Mouse (Mus musculus): ENCODE results near the gene Coq7. TPM values are rescaled to one million over a fixed set of nuclear protein-coding genes. Genes with fewer than 3 reads are reported as not detected.

Coq7 gene
- polyA plus RNA-seq, 1 experiment from 2014 or later: 107 TPM

DNA sequence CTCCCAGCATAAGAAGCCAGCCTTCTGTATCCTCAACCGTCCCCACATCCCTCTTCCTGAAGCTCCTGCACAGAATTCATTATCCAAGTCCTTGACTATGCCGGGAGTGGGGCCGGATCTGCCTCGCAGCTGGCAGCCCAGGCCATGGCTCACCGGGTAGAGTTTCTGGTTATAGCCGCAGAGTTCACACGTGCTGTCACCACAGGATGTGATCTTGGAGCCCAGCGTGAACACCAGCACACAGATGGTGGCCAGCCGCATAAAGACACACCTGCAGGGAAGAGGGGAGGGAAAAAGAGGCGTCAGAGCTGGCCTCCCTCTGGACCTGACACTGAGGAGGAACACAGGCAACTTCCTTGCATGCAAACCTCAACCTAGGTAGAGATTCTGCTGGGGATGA, 14.3 kb upstream of the Coq7 start:
- no peaks in the 10 kb centered on the region; the same call in 1 of the 2 replicates for H3K9me3 ChIP-seq (replicated peaks; ENCODE audit: control insufficient read depth, low read length)
- no peaks in the 10 kb centered on the region for H3K27me3 ChIP-seq (ENCODE audit: control insufficient read depth, insufficient read depth, low read length)
- no peak overlapping the region for H3K27ac ChIP-seq (replicated peaks; ENCODE audit: low read depth, low read length)
- no peak overlapping the region for H3K9ac ChIP-seq (replicated peaks; ENCODE audit: low read length)
- H3K4me2 ChIP-seq (ENCODE audit: low read depth, low read length): no peak overlapping the region
- 80% methylated on average over 10 of the region's 10 CpGs for WGBS
- no peak overlapping the region for H3K4me3 ChIP-seq (ENCODE audit: low read depth, low read length)
- ATAC-seq (replicated peaks; ENCODE audit: insufficient number of reproducible peaks, low FRiP score, low TSS enrichment, low read depth) (no peak), DNase-seq (ENCODE audit: low spot score) (no peak)
- no peaks in the 10 kb centered on the region; the same call in 1 of the 2 replicates for H3K36me3 ChIP-seq (replicated peaks; ENCODE audit: control insufficient read depth, insufficient read depth, low read depth, low read length)
- no peaks in the 10 kb centered on the region for H3K4me1 ChIP-seq (ENCODE audit: control insufficient read depth, insufficient read depth, low read length)

DNA sequence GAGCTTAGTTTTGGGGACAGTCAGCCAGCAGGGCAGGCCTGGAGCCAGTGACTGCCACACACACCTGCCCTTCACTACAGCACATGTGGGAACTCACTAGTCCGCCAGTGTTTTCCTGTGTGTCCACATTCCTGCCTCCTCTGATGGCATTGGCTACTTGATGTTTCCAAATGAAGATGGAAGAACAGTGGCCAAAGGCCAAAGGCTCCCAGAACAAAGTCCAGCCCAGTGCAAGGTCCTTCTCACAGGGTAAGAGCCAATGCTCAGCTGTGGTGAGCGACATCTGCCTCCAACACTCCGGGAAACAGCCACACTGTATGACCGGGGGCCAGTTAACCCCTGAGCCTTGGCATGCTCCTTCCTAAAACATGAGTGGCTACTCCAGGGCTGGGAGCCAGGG, 11.0 kb upstream of the Coq7 start:
- Histone ChIP-seq H3K4me1 (ENCODE audit: control insufficient read depth, insufficient read depth, low read length) (no peaks in the 10 kb centered on the region), H3K4me3 (ENCODE audit: low read depth, low read length) (no peak overlapping the region), H3K36me3 (replicated peaks; ENCODE audit: control insufficient read depth, insufficient read depth, low read depth, low read length) (no peaks in the 10 kb centered on the region), H3K27ac (replicated peaks; ENCODE audit: low read depth, low read length) (no peak overlapping the region), H3K9ac (replicated peaks; ENCODE audit: low read length) (no peak overlapping the region), H3K27me3 (ENCODE audit: control insufficient read depth, insufficient read depth, low read length) (no peaks in the 10 kb centered on the region), H3K4me2 (ENCODE audit: low read depth, low read length) (no peak overlapping the region), H3K9me3 (replicated peaks; ENCODE audit: control insufficient read depth, low read length) (no peaks in the 10 kb centered on the region)
- DNase-seq (ENCODE audit: low spot score) (no peak), ATAC-seq (replicated peaks; ENCODE audit: insufficient number of reproducible peaks, low FRiP score, low TSS enrichment, low read depth) (no peak)
- WGBS: 89% methylated on average over 4 of the region's 4 CpGs

DNA sequence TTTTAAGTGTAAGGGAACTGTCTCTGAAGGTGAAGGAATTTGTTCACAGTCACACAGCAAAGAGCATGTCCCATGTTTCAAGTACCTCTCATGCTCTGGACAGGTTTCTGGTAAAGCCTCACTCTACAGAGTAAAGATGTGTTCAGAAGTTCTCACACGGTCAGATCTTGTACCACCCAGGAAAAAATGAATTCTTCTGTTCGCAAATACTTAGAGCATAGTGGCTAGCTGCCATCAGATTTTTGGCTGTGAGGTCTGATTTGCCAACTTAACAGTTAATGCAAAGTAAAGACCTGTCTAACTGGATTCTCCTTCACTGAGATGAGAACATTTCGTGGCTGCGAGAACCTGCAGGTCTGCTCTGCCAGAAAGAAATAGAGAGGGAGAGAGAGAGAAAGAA, 1.9 kb upstream of the Coq7 start:
- no peak for ATAC-seq (replicated peaks; ENCODE audit: insufficient number of reproducible peaks, low FRiP score, low TSS enrichment, low read depth)
- no peak overlapping the region for H3K9ac ChIP-seq (replicated peaks; ENCODE audit: low read length)
- H3K4me3 ChIP-seq (ENCODE audit: low read depth, low read length): no peak overlapping the region
- H3K27ac ChIP-seq (replicated peaks; ENCODE audit: low read depth, low read length): no peak overlapping the region
- no peaks in the 10 kb centered on the region for H3K4me1 ChIP-seq (ENCODE audit: control insufficient read depth, insufficient read depth, low read length)
- 86% methylated on average over 4 of the region's 4 CpGs for WGBS
- H3K9me3 ChIP-seq (replicated peaks; ENCODE audit: control insufficient read depth, low read length): no peaks in the 10 kb centered on the region
- DNase-seq (ENCODE audit: low spot score): no peak
- no peak overlapping the region for H3K4me2 ChIP-seq (ENCODE audit: low read depth, low read length)
- H3K36me3 ChIP-seq (replicated peaks; ENCODE audit: control insufficient read depth, insufficient read depth, low read depth, low read length): no peaks in the 10 kb centered on the region
- no peaks in the 10 kb centered on the region for H3K27me3 ChIP-seq (ENCODE audit: control insufficient read depth, insufficient read depth, low read length)

DNA sequence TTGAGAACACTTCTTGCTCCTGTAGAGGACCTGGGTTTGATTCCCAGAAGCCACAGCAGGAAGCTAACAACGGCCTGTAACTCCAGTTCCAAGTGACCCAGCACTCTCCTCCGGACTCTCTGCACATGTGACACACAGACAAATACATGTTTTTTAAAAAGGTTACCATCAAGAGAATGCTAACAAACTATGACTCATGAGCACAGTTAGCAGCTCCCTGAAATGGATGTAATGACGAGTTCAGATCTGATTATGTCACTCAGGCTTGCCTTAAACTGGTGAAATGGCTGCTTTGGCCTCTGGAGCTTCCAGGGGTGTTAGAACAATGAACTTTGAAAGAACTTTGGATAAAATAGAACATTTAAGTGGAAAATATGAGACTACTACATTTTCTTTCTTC, 1.2 kb upstream of the Coq7 start:
- no peak overlapping the region for H3K9ac ChIP-seq (replicated peaks; ENCODE audit: low read length)
- no peak overlapping the region for H3K4me2 ChIP-seq (ENCODE audit: low read depth, low read length)
- H3K4me1 ChIP-seq (ENCODE audit: control insufficient read depth, insufficient read depth, low read length): no peaks in the 10 kb centered on the region
- ATAC-seq (replicated peaks; ENCODE audit: insufficient number of reproducible peaks, low FRiP score, low TSS enrichment, low read depth): no peak
- no peaks in the 10 kb centered on the region for H3K36me3 ChIP-seq (replicated peaks; ENCODE audit: control insufficient read depth, insufficient read depth, low read depth, low read length)
- WGBS: 71% methylated on average over 3 of the region's 3 CpGs
- DNase-seq (ENCODE audit: low spot score): no peak
- H3K9me3 ChIP-seq (replicated peaks; ENCODE audit: control insufficient read depth, low read length): no peaks in the 10 kb centered on the region
- H3K4me3 ChIP-seq (ENCODE audit: low read depth, low read length): no peak overlapping the region
- H3K27me3 ChIP-seq (ENCODE audit: control insufficient read depth, insufficient read depth, low read length): no peaks in the 10 kb centered on the region
- no peak overlapping the region for H3K27ac ChIP-seq (replicated peaks; ENCODE audit: low read depth, low read length)

DNA sequence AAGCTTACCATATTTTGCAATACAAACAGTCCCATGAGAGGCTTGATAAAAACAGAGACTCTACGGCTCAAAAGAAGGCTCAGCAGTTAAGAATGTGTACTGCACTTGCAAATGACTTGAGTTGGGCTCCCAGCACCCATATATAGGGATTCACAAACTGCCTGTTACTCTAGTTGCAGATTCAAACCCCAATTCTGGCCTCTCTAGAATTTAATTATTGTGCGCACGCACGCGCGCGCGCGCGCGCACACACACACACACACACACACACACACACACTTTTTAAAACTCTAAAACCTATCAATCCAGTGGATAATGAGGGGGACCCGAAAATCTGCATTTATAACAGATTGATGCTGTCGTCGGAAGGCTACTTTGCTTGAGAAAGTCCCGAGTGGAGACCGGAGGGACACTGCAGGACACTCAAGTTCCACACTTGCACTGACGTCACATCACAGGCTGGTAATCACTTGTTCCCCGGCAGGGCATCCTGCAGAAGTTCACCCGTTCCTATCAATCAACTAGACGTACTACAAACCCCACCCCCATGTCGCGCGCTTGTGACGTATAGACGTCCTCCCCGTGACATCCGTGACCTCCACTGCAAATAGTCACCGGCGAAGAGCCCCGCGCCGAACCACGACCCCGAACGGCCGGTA, 508 bp downstream of the Coq7 start:
- no peaks in the 10 kb centered on the region for H3K27me3 ChIP-seq (ENCODE audit: control insufficient read depth, insufficient read depth, low read length)
- no peaks in the 10 kb centered on the region for H3K36me3 ChIP-seq (replicated peaks; ENCODE audit: control insufficient read depth, insufficient read depth, low read depth, low read length)
- peak overlapping the region; percentile 65 for H3K4me3 ChIP-seq (ENCODE audit: low read depth, low read length)
- no peaks in the 10 kb centered on the region for H3K4me1 ChIP-seq (ENCODE audit: control insufficient read depth, insufficient read depth, low read length)
- H3K27ac ChIP-seq (replicated peaks; ENCODE audit: low read depth, low read length): peak overlapping the region; percentile 90
- H3K4me2 ChIP-seq (ENCODE audit: low read depth, low read length): peak overlapping the region; percentile 57
- DNase-seq (ENCODE audit: low spot score) (peak; percentile 97), ATAC-seq (replicated peaks; ENCODE audit: insufficient number of reproducible peaks, low FRiP score, low TSS enrichment, low read depth) (peak; percentile 95)
- no peaks in the 10 kb centered on the region for H3K9me3 ChIP-seq (replicated peaks; ENCODE audit: control insufficient read depth, low read length)
- peak overlapping the region; percentile 79 for H3K9ac ChIP-seq (replicated peaks; ENCODE audit: low read length)
- WGBS: 1% methylated on average over 36 of the region's 36 CpGs

DNA sequence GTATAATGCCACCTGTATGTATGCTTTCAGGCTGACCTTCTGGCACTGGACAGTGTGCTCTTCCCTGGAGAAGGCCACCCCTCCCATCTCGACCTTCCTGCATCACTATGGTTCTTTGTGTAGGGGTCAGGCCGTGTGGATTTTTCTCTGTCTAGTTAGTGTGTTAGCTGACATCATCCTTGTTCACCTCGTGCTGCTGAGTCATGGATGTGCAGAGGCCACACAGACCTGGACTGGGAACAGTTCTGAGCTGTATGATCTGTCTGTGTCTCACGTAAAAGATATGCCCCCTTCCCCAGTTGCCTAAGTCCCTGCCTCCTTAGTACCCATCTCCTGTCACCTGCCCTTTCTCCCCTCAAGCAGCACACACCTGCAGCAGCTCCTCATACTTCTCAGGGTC, 6.2 kb downstream of the Coq7 start:
- Histone ChIP-seq H3K27me3 (ENCODE audit: control insufficient read depth, insufficient read depth, low read length) (no peaks in the 10 kb centered on the region), H3K9me3 (replicated peaks; ENCODE audit: control insufficient read depth, low read length) (no peaks in the 10 kb centered on the region), H3K27ac (replicated peaks; ENCODE audit: low read depth, low read length) (no peak overlapping the region), H3K4me3 (ENCODE audit: low read depth, low read length) (no peak overlapping the region), H3K4me1 (ENCODE audit: control insufficient read depth, insufficient read depth, low read length) (no peaks in the 10 kb centered on the region), H3K9ac (replicated peaks; ENCODE audit: low read length) (no peak overlapping the region), H3K36me3 (replicated peaks; ENCODE audit: control insufficient read depth, insufficient read depth, low read depth, low read length) (no peaks in the 10 kb centered on the region; the same call in 1 of the 2 replicates), H3K4me2 (ENCODE audit: low read depth, low read length) (no peak overlapping the region)
- DNase-seq (ENCODE audit: low spot score) (no peak), ATAC-seq (replicated peaks; ENCODE audit: insufficient number of reproducible peaks, low FRiP score, low TSS enrichment, low read depth) (no peak)
- WGBS: 82% methylated on average over 4 of the region's 4 CpGs

DNA sequence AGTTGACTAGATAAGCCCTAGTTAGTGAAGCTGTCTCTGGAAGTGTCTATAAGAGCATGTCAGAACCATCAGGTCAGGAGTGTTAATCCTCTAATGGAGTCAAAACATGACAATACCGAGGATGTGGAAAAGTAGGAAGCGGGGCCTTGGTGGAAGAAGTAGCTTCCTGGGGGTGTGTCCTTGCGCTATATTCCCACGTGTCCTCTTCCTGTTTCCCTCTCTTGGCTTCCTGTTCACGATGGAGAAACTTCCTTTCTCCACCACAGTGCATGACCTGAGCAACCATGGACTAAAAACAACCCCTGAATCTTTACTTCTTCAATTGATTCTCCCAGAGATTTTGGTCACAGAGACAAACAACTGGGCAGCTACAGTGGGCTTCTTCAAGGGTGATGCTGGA, 11.1 kb downstream of the Coq7 start:
- H3K9ac ChIP-seq (replicated peaks; ENCODE audit: low read length): no peak overlapping the region

DNA sequence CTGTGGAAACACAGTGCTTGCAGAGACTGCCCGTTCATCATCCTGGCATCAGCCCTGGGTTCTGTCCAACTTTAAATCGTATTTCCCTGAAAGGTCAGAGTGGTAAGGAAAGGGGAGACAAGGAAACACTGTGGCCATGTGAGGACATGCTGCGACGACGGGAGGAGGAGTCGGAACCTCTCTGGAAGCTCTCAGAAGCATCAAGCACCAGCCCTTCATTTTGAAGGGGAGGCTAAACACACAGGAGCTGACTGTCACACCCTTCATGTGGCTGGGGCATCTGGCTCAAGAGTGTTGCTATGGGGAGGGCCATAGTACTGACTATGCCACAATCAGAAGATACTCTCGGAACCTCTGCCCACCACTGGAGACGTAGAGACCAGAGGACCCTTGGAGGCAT, 13.5 kb downstream of the Coq7 start:
- DNase-seq (ENCODE audit: low spot score) (no peak), ATAC-seq (replicated peaks; ENCODE audit: insufficient number of reproducible peaks, low FRiP score, low TSS enrichment, low read depth) (no peak)
- Histone ChIP-seq H3K27me3 (ENCODE audit: control insufficient read depth, insufficient read depth, low read length) (no peaks in the 10 kb centered on the region), H3K9me3 (replicated peaks; ENCODE audit: control insufficient read depth, low read length) (no peaks in the 10 kb centered on the region), H3K9ac (replicated peaks; ENCODE audit: low read length) (no peak overlapping the region), H3K4me2 (ENCODE audit: low read depth, low read length) (no peak overlapping the region), H3K27ac (replicated peaks; ENCODE audit: low read depth, low read length) (no peak overlapping the region), H3K4me1 (ENCODE audit: control insufficient read depth, insufficient read depth, low read length) (no peaks in the 10 kb centered on the region), H3K4me3 (ENCODE audit: low read depth, low read length) (no peak overlapping the region), H3K36me3 (replicated peaks; ENCODE audit: control insufficient read depth, insufficient read depth, low read depth, low read length) (no peaks in the 10 kb centered on the region)
- WGBS: 84% methylated on average over 8 of the region's 8 CpGs

More for the DNA sequence above, 11.1 kb downstream of the Coq7 start:
- WGBS: 85% methylated on average over 5 of the region's 5 CpGs
- Histone ChIP-seq H3K4me3 (ENCODE audit: low read depth, low read length) (no peak overlapping the region), H3K36me3 (replicated peaks; ENCODE audit: control insufficient read depth, insufficient read depth, low read depth, low read length) (no peaks in the 10 kb centered on the region), H3K27me3 (ENCODE audit: control insufficient read depth, insufficient read depth, low read length) (no peaks in the 10 kb centered on the region), H3K4me2 (ENCODE audit: low read depth, low read length) (no peak overlapping the region), H3K27ac (replicated peaks; ENCODE audit: low read depth, low read length) (no peak overlapping the region), H3K4me1 (ENCODE audit: control insufficient read depth, insufficient read depth, low read length) (no peaks in the 10 kb centered on the region), H3K9me3 (replicated peaks; ENCODE audit: control insufficient read depth, low read length) (no peaks in the 10 kb centered on the region)
- ATAC-seq (replicated peaks; ENCODE audit: insufficient number of reproducible peaks, low FRiP score, low TSS enrichment, low read depth) (no peak), DNase-seq (ENCODE audit: low spot score) (no peak)
